Mouse (Mus musculus) spleen, postnatal 10 days (tissue): ENCODE data around the gene Zbtb18.
"Not testable (repeated sequence)": the region's sequence is repeated elsewhere in the genome, so short reads cannot be mapped to it uniquely, and the experiment has no call there.

Experiments used
- DNase-seq, 2 experiments: peaks; one replicate each; pipeline ENCODE4 v3.0.0; 2021 to 2022; ENCODE audit warnings: low spot score in 2 of 2

The Zbtb18 gene

DNA sequence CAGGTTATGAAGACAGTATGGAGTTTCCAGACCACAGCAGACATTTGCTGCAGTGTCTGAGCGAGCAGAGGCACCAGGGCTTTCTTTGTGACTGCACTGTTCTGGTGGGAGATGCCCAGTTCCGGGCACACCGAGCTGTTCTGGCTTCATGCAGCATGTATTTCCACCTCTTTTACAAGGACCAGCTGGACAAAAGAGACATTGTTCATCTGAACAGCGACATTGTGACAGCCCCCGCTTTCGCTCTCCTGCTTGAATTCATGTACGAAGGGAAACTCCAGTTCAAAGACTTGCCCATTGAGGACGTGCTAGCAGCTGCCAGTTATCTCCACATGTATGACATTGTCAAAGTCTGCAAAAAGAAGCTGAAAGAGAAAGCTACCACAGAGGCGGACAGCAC is 4.9 kb downstream of the Zbtb18 start:
- no peak for DNase-seq

DNA sequence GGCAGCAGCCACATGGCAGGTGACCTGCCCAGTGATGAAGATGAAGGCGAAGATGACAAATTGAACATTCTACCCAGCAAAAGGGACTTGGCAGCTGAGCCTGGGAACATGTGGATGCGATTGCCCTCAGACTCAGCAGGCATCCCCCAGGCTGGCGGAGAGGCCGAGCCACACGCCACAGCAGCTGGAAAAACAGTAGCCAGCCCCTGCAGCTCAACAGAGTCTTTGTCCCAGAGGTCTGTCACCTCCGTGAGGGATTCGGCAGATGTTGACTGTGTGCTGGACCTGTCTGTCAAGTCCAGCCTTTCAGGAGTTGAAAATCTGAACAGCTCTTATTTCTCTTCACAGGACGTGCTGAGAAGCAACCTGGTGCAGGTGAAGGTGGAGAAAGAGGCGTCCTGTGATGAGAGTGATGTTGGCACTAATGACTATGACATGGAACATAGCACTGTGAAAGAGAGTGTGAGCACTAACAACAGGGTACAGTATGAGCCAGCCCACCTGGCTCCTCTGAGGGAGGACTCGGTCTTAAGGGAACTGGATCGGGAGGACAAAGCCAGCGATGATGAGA is 5.5 kb downstream of the Zbtb18 start:
- no peak for DNase-seq

DNA sequence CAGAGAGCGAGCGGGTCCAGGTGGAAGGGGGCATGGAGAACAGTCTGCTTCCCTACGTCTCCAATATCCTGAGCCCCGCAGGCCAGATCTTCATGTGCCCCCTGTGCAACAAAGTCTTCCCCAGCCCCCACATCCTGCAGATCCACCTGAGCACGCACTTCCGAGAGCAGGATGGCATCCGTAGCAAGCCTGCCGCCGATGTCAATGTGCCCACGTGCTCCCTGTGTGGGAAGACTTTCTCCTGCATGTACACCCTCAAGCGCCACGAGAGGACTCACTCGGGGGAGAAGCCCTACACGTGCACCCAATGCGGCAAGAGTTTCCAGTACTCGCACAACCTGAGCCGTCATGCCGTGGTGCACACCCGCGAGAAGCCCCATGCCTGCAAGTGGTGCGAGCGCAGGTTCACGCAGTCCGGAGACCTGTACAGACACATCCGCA is 6.0 kb downstream of the Zbtb18 start:
- DNase-seq: no peak

DNA sequence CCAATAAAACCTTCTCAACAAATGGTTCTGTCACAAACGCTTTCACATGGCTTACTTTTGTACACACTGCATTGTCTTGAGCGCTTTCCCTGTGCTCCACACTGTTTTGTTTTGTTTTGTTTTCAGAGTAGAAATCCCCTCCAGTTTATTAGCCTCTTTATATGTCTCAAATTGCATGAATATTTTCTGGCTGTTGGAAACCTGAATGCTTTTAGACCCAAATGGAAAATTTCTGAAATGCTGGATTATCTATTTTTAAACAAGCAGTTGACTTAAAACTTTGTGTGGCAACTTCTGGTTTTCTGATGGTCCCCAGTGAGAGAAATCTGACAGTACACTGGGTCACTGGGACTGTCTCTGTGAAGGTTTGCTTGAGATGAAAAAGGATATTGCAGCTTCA is 6.8 kb downstream of the Zbtb18 start:
- no peak for DNase-seq

DNA sequence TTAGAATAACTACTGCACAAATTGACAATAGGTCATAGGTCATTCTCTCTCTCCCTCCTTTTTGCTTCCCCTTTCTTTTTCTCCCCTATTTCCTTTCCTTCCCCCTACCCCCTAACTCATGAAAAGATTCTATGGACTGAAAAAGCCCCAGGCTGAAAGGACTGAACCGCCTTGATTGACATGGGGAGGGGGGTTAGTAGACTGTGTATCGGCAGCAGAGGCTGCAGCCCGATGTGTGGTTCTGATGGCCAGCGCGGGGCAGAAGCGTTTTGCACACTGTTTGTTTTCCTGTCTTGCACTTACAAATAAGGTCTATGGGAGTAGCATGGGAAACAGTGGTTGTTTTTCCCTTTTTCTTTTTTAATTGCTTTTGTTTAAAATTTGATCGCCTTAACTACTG is 7.7 kb downstream of the Zbtb18 start:
- not testable (repeated sequence) for DNase-seq

DNA sequence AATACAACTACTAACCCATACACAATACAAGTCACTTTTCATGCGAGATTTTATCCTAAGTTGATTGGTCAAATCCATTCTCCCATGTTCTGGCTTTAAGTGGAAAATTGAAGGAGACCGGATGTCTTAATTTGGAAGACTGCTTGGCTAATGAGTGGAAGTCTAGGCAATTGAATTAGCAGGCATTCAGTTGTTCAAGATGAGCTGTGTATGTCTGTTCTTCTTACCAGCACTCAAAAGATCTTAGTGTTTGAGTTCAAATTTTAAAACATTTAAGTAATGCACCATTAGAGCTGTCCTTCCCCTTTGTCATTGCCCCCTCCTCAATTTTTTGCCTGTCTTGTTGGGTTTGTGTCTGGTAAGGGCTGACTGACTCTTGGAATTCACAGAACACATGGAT is 8.9 kb downstream of the Zbtb18 start:
- no peak for DNase-seq

DNA sequence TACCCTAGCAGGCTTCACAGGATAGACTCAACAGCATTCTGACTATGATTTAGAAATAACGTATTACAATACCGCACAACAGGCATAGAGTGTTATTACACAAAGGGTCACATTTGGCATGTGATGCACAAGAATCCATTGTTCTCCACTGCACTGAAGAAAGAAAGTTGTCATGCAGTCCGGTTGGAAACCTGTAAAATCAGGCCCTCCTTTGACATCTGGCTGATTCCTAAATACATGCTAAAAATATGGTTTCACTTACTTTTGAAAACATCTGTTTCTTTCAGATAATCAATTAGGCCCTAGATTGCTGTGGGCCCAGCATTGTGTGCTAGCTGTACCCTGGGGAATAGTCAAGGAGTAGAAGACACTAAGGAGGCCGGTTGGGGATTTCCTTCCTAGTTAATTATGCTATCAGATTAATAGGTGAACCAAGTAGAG is 9.9 kb downstream of the Zbtb18 start:
- no peak for DNase-seq

DNA sequence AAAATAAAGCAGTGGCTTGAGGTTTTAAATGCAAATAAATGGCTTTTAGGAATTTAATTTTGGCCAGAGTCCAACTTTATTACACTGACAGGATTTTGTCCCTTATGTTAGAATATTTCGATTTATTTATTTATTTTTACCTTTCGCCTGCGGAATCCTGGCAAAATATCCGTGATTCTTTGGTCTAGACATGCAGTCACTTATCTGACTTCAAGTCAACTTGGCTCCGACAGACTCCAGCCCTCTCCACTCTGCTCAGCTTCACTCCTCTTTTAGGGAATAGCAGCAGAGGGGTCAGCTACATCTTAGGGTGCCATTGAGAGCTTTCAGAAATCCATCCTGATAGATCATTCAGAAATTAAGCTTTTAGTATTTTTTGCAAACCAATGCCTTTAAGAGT is 10.8 kb downstream of the Zbtb18 start:
- DNase-seq: no peak

DNA sequence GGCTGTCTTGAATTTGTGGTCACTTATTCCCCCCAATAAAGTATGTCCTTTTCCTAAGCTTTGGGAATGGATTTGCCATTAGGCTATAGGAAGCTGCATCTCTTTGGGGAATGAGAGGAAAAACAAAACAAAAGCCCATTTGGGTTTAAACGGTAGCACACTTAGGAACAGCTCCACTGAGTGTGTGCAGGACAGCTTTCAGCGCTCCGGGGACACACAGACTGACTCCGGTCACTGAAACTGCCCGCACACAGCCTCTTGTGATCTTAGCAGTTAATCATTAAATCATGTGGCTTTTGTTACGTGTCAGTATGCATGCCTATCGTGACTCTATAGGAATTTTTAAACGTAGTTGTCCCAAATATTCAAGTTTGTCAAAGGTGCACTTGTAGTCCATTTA is 11.7 kb downstream of the Zbtb18 start:
- DNase-seq: no peak

DNA sequence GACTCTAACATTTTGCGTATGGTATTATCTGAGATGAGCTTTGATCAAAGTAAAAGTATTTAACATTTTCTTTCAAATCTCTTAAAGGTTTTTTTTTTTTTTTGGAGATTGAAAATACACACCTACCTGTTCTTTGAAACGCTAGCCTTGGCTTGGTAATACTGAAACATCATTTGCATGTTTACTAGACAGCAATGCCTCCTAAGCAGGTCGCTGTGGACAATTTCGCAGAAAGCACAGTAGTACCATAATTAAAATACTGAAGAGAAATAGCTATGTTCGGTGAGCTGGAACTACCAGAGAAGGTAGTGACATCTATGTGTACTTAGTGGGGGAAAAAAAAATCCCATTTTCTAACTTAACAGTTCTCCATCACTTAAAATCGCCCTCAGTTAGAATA is 12.3 kb downstream of the Zbtb18 start:
- no peak for DNase-seq

DNA sequence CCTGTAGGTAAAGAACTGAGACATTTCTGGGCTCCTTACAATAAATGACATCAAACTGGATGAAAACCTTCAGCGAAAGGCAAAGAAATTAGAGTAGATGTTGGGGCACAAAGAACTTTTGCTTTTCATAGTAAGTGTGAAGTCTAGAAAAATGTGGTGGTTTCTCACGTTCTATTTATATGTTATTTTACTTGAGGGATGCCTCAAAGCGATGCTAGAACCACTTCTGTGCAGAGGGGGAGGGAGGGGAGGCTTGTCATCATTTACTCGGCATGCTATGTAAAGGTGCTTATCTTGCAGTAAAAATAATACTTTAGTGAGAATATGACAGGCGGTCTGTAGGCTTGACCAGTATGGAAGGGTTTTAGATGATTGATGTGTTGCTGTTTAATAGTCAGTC is 13.3 kb downstream of the Zbtb18 start:
- no peak for DNase-seq

DNA sequence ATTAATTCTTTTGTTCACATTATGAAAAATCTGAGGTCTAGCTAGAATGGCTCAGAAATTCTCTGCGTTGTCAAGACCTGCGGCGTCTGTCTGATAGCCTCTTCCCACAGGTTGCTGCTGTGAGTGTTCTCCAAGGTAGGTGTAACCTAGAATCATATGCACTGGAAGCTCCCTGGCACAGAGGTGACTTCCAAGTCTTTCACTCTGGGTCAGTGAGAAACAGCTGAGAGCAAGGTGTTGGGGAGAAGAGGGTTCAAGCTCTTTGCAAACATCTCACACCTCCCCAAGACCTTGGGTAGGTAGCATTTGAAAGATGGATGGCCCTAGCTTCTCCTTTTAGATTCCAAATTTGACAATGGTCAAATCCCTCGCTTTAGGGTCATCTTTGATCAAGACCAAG is 14.1 kb downstream of the Zbtb18 start:
- no peak for DNase-seq

DNA sequence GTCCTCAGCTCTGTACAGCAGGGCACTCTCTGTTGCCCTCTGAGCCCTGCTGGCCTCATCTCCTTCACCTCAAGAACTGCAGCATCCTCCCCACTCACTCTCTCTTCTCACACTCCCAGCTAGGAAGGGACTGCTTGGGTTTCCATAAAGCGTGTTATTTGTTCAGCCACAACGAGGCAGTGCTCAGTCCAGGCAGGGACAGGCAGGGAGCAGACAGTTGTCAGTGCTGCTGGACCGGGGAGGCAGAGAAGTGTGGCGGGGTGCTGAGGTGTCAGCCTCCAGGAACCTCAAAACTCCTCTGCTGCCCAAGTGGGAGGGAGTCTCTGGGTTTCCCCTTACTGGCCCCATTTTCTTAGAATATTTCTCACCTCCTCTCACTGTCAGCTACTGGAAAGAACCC is 14.6 kb downstream of the Zbtb18 start:
- no peak for DNase-seq

DNA sequence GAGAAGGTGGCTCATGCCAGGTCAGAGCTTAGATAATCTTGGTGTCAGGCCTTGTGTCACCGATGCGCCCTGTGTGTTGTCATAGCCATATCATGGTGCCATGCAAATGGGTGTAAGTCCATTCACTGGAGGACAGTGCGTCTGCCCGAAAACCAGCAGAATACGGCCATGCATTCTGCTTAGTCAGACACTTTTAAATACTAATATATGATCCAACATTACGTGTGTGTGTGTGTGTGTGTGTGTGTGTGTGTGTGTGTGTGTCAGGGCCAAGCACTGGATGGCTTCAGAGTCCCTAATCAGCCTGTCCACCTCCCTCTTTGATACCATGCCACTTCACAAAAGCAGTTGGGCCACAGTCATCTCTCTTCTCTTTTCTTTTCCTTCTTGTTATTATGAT is 15.8 kb downstream of the Zbtb18 start:
- DNase-seq: no peak

DNA sequence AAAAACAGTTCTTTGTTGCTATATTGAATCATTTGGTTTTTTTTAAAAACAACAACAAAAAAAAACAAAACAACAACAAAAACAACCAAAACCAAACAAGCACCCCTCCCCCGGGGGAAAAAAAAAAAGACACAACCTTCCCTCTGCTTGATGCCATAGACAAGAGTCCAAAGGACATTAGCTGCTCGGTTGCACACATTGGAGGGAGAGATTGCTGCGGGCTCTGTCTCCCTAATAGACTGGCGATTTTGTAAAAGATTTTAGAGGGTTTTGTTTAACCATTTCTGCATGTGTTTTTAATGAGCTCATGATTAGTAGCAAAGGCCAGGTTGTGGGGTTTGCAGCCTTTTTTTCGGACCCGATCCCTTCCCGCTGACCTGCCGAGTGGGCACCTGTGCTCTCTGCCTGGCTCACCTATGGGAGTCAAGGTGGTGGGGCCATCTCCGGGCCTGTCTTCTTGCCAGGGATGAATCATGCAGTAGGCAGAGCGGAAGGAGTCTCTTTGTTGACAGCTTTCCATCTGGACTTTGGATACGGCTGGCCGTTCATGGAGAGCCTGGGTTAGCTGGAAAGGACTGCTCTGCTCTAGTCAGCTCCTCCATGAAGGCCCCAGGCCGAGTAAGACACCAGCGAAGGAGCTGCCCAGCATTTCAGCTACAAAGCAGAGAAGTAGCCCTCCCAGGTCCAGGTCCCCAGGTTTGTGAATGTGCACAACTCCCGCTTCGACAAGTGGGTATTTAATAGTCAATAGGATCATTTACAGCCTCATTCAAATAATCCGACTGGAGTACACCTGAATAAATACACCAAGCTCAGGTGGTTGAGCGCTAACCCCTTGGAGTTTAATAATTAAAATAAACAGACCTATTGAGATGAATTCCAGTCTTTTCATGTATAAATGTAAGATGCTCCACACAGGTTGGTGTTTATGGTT is 16.6 kb downstream of the Zbtb18 start:
- DNase-seq: no peak

DNA sequence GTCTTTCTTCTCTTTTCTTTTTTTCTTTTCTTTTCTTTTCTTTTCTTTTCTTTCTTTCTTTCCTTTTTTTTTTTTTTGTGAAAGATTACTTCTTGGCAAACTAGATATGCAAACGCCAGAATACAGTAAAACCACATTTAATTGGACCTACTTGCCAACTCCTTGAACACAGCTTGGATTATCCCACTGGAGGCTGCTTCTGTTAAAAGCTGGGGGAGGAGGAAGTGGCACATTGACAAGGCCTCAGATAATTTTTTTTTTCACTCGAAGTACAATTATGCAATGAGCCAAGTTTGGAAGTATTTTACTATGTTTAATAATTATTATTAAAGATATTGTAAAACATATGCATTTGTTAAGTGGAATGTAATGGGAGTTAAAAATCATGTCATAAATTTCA is 17.4 kb downstream of the Zbtb18 start:
- no peak for DNase-seq

DNA sequence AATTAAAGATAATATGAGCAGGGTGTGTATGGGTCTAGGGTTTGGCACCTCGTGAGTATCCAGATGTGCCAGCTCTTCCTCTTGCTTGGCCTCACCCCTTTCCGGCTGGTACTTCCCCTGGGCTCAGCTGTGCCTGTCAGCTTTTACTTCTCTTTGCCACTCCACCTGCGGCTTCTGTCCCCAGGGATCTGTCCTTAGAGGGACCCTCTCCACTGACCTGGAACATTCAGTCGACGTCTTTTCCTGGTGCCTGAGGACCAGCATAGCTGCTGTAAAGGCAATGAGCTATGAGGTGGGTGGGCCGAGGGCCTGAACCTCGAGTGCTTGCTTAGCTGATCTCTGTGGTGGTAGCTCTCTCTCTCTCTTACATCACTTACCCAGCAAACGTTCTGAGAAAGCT is 25.0 kb downstream of the Zbtb18 start:
- peak in 1 of 2 experiments; percentile 79 for DNase-seq

DNA sequence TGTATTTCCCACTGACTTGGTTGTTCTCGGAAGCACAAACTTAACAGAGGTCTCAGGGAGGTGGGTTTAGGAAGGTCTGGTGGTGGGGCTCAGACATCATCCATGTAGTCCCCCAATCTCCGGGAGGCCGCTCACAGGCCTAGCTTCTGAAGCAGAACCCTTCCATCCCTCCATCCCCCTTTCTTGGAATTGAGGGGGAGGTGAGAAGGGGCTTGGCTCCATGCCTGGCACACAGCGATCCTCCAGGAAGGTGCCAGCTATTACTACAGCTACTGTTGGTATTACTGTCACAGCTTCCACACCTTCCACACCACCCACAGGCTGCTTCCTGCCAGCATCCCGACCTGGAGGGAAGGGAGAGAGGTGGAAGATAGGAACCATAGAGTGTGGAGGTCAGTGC is 26.3 kb downstream of the Zbtb18 start:
- DNase-seq: no peak

DNA sequence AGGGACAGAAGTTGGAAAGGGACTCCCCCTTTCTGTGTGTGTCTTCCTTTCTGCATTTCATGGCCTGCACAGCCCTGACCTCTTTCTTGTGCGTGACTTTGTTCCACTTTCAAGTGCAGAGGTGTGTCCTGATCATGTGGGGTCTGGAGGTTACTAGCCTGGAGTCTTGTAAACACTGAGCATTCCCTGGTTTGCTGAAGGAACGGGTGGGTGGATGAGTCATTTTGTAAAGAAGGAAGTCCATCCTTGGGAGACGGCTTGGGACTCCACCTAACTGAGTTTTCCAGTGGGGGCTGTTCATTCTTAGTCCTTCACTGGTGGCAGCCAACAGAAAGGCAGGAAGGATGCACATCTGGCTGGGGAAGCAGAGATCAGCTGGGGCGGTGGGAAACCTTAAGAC is 27.9 kb downstream of the Zbtb18 start:
- DNase-seq: no peak

DNA sequence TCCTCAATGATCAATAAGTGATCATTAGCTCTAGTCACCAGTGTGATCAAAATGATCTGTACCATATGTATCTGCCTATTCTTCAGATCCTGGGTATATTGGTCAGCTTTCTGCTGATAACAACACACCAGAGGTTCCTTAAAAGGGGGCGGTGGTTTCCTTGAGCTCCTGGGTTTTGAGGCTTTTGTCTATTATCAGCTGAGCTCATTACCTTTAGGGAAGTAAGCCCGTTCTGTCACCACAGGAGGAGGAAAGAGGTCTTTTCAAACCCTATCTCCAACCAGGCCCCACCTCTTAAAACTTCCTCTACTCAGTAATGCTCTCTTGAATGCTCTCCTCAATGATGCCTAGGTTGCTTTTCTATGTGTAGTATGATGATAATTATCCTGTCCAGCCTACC is 28.8 kb downstream of the Zbtb18 start:
- DNase-seq: no peak

DNA sequence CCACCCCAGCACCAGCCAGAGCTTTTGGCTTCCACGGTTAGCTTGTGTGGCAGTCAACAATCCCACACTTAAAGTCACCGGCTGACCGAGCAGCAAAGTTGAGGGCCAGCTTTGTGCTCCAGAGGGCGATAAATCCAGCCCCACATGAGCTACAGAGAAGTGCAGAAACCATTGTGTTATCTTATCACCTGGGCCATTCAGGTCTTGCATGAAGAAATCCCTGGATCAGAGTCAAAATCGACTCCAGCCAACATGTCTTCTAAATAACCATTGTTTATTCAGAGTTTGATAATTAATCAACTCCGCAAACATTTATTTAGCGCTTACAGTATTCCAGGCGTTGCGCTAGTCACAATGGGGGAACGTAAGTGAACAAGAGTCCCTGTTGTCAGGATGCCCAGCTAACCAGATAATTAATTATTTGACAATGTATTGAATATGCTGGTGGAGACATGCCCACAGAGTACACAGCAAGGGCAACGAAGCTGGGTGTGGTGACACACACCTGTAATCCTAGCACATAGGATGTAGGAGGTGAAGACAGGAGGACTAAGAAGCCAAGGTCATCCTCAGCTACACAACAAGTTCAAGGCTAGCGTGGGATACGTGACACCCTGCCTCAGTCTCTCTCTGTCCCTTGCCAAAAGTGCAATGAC is 33.5 kb downstream of the Zbtb18 start:
- no peak for DNase-seq

DNA sequence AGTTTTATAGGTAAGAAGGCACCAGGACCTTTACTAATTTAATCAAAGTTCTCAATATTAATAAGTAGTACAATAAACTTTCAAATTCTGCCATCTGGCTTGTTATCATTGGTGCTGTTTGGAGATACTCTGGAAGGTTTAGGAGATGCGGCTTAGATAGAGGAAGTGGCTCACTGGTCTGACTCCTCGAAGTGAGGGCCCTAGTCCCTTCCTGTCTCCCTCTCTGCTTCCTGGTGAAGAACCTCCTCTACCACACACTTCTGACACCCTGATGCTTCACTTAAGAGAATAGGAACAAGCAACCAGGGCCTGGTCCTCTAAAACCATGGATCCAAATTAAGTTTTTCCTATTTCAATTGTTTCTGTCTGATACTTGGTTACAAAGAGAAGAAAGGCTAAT is 36.4 kb downstream of the Zbtb18 start:
- no peak for DNase-seq
